Mouse (Mus musculus): ENCODE results near the gene Camkmt. TPM values are rescaled to one million over a fixed set of nuclear protein-coding genes. Genes with fewer than 3 reads are reported as not detected.

Gene Camkmt
- polyA plus RNA-seq, 2 experiments: 0.77 to 3.0 TPM

GRCm38 (mm10) chr17:85096396-85096795, 6.0 kb downstream of the Camkmt start:
- ATAC-seq (ENCODE audit: insufficient read depth): no peak
- Histone ChIP-seq H3K9ac (replicated peaks) (no peak overlapping the region), H3K9me3 (ENCODE audit: control insufficient read depth, low read length) (peaks cover 3% of the 10 kb centered on the region; the same call in 1 of the 2 replicates), H3K27me3 (ENCODE audit: control insufficient read depth, insufficient read depth, low read length) (no peaks in the 10 kb centered on the region), H3K4me3 (ENCODE audit: insufficient read depth in 1 of 2, low read depth in 2 of 2, low read length in 2 of 2) (no peak overlapping the region), H3K36me3 (replicated peaks; ENCODE audit: control insufficient read depth, insufficient read depth, low read depth) (no peaks in the 10 kb centered on the region), H3K27ac (no peak overlapping the region), H3K4me2 (ENCODE audit: low read depth) (no peak overlapping the region), H3K4me1 (replicated peaks; ENCODE audit: control insufficient read depth in 2 of 2, insufficient read depth in 2 of 2, low read length in 1 of 2) (peaks cover 0 to 12% of the 10 kb centered on the region in 2 experiments; a peak in 3 of 4 replicates)
- DNase-seq (ENCODE audit: low read depth in 3 of 3, low spot score in 3 of 3): no peak
- TF ChIP-seq CTCF (IDR thresholded peaks at IDR 0.05; ENCODE audit: low read depth) (no peak), EP300 (IDR thresholded peaks at IDR 0.05; ENCODE audit: low read depth) (no peak)
- 82% methylated on average over 3 of the region's 3 CpGs for WGBS (ENCODE audit: insufficient replicate concordance)

DNA sequence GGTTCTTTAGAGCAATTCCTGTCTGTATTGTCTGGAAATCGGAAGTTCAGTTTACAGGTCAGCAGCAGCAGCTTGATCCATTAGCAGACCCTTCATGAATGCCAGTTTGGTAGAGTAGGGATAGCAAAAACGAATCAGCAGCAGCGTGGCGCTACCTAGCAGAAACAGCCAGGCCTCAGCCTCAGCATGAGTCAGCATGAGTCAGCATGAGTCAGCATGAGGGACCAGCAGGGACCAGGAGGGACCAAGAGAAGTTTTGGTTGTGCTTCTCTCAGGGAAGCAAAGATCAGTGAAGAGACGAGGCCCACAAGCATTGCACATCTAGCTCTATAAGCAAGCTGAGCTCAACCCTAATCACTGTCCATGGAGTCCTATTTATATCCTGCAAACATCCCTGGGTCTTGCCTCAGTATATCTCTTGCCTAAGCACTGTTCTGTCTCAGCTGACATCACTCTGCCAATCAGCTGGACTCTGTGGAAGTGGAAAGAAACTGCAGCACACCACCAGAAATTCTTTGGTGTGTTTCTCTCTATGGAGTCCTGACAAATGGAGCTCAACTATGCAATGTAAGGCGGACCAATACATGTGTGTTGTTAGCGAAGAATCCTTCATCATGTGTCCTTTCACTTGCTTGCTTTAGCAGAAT, 8.4 kb downstream of the Camkmt start:
- H3K27me3 ChIP-seq (ENCODE audit: control insufficient read depth, insufficient read depth, low read length): no peaks in the 10 kb centered on the region
- DNase-seq (ENCODE audit: low read depth in 3 of 3, low spot score in 3 of 3) (peak; percentile 29 to 45 (median 36)), ATAC-seq (ENCODE audit: insufficient read depth) (peak; percentile 79)
- no peaks in the 10 kb centered on the region for H3K36me3 ChIP-seq (replicated peaks; ENCODE audit: control insufficient read depth, insufficient read depth, low read depth)
- TF ChIP-seq CTCF (IDR thresholded peaks at IDR 0.05; ENCODE audit: low read depth): no peak
- TF ChIP-seq EP300 (IDR thresholded peaks at IDR 0.05; ENCODE audit: low read depth): no peak
- H3K27ac ChIP-seq: no peak overlapping the region
- H3K9ac ChIP-seq (replicated peaks): no peak overlapping the region
- H3K9me3 ChIP-seq (ENCODE audit: control insufficient read depth, low read length): peaks cover 3% of the 10 kb centered on the region; the same call in 1 of the 2 replicates
- H3K4me1 ChIP-seq (replicated peaks; ENCODE audit: control insufficient read depth in 2 of 2, insufficient read depth in 2 of 2, low read length in 1 of 2): peaks cover 5 to 11% of the 10 kb centered on the region in 2 experiments
- no peak overlapping the region for H3K4me2 ChIP-seq (ENCODE audit: low read depth)
- WGBS (ENCODE audit: insufficient replicate concordance): 83% methylated on average over 7 of the region's 7 CpGs
- H3K4me3 ChIP-seq (ENCODE audit: insufficient read depth in 1 of 2, low read depth in 2 of 2, low read length in 2 of 2): no peak overlapping the region

DNA sequence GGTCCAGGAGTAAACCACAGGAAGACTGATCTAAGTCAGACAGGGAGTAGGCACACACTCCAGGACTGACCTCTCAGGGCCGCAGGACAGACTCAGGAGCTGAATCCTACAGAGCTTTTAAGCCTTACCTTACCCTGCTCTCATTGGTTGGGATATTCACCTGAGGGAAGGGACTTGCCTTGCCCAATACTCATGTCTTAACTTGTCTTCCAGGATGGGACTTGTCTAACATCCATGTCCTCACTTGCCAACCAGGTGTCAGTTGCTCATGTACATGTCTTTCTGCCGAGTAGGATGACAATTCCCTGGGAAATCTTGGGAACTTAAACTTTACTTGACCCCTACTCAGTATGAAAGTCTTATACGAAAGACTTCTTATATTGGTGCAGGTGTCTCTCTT, 9.9 kb downstream of the Camkmt start:
- no peak overlapping the region for H3K27ac ChIP-seq
- WGBS (ENCODE audit: insufficient replicate concordance): 73% methylated on average over 3 of the region's 3 CpGs

DNA sequence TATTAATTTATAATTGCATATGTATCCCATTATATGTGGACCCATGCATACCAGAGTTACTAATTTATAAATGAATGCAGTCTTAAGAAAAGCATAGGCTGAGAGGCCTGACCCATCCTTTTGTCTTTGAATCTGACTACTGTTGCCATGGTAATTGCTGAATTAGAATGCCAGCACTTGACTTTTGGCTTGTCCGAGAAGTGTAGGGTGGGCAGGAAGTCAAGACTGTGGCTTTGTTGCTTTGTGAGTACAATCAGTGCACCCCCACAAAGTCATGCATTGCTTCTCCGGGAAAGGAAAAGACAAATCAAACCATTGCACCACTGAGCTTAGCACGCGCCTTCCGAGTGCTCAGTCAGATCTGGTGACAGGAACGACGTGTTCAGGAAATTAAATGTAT, 11.4 kb downstream of the Camkmt start:
- ATAC-seq (ENCODE audit: insufficient read depth) (no peak), DNase-seq (ENCODE audit: low read depth in 3 of 3, low spot score in 3 of 3) (no peak)
- H3K36me3 ChIP-seq (replicated peaks; ENCODE audit: control insufficient read depth, insufficient read depth, low read depth): no peaks in the 10 kb centered on the region
- H3K27ac ChIP-seq: no peak overlapping the region
- peaks cover 3% of the 10 kb centered on the region; the same call in 1 of the 2 replicates for H3K9me3 ChIP-seq (ENCODE audit: control insufficient read depth, low read length)
- WGBS (ENCODE audit: insufficient replicate concordance): 77% methylated on average over 7 of the region's 7 CpGs
- no peak overlapping the region for H3K9ac ChIP-seq (replicated peaks)
- no peaks in the 10 kb centered on the region for H3K27me3 ChIP-seq (ENCODE audit: control insufficient read depth, insufficient read depth, low read length)
- H3K4me3 ChIP-seq (ENCODE audit: insufficient read depth in 1 of 2, low read depth in 2 of 2, low read length in 2 of 2): no peak overlapping the region
- no peak overlapping the region for H3K4me2 ChIP-seq (ENCODE audit: low read depth)
- no peak for TF ChIP-seq CTCF (IDR thresholded peaks at IDR 0.05; ENCODE audit: low read depth)
- no peak for TF ChIP-seq EP300 (IDR thresholded peaks at IDR 0.05; ENCODE audit: low read depth)
- H3K4me1 ChIP-seq (replicated peaks; ENCODE audit: control insufficient read depth in 2 of 2, insufficient read depth in 2 of 2, low read length in 1 of 2): peaks cover 5 to 11% of the 10 kb centered on the region in 2 experiments

More for the DNA sequence above, 9.9 kb downstream of the Camkmt start:
- DNase-seq (ENCODE audit: low read depth in 3 of 3, low spot score in 3 of 3) (no peak), ATAC-seq (ENCODE audit: insufficient read depth) (no peak)
- Histone ChIP-seq H3K36me3 (replicated peaks; ENCODE audit: control insufficient read depth, insufficient read depth, low read depth) (no peaks in the 10 kb centered on the region), H3K4me1 (replicated peaks; ENCODE audit: control insufficient read depth in 2 of 2, insufficient read depth in 2 of 2, low read length in 1 of 2) (peaks cover 5 to 11% of the 10 kb centered on the region in 2 experiments), H3K9me3 (ENCODE audit: control insufficient read depth, low read length) (peaks cover 3% of the 10 kb centered on the region; the same call in 1 of the 2 replicates), H3K9ac (replicated peaks) (no peak overlapping the region), H3K4me2 (ENCODE audit: low read depth) (no peak overlapping the region), H3K4me3 (ENCODE audit: insufficient read depth in 1 of 2, low read depth in 2 of 2, low read length in 2 of 2) (no peak overlapping the region), H3K27me3 (ENCODE audit: control insufficient read depth, insufficient read depth, low read length) (no peaks in the 10 kb centered on the region)
- TF ChIP-seq EP300 (IDR thresholded peaks at IDR 0.05; ENCODE audit: low read depth) (no peak), CTCF (IDR thresholded peaks at IDR 0.05; ENCODE audit: low read depth) (no peak)

DNA sequence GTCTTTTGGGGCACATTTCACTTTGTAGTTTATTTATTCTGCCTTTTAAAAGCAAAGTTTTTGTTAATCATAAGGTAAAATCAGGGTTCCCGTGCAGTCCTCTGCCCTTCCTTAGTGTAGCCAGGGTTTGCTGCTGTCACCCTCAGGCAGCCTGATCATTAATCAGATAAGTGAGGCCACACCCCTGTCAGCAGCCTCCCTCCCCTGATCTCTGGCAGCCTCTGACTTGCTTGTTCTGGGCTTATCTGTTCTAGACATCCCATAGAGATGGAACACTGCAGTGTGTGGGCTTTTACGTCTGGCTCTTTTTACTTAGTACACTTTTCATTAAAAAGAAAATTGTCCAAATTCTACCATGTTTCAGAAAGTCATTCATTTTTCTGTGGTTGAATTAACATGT, 13.0 kb downstream of the Camkmt start:
- peak overlapping the region; percentile 6; the same call in 1 of the 2 replicates for H3K4me2 ChIP-seq (ENCODE audit: low read depth)
- TF ChIP-seq EP300 (IDR thresholded peaks at IDR 0.05; ENCODE audit: low read depth) (no peak), CTCF (IDR thresholded peaks at IDR 0.05; ENCODE audit: low read depth) (no peak)
- peak; percentile 83 for ATAC-seq (ENCODE audit: insufficient read depth)
- H3K4me1 ChIP-seq (replicated peaks; ENCODE audit: control insufficient read depth in 2 of 2, insufficient read depth in 2 of 2, low read length in 1 of 2): peaks cover 5 to 11% of the 10 kb centered on the region in 2 experiments
- H3K9me3 ChIP-seq (ENCODE audit: control insufficient read depth, low read length): peaks cover 3% of the 10 kb centered on the region; the same call in 1 of the 2 replicates
- 12% methylated on average over 2 of the region's 2 CpGs for WGBS (ENCODE audit: insufficient replicate concordance)
- no peak overlapping the region for H3K27ac ChIP-seq
- no peaks in the 10 kb centered on the region for H3K27me3 ChIP-seq (ENCODE audit: control insufficient read depth, insufficient read depth, low read length)
- peak; percentile 32 to 46 (median 39) for DNase-seq (ENCODE audit: low read depth in 3 of 3, low spot score in 3 of 3)
- H3K9ac ChIP-seq (replicated peaks): no peak overlapping the region
- H3K4me3 ChIP-seq (ENCODE audit: insufficient read depth in 1 of 2, low read depth in 2 of 2, low read length in 2 of 2): no peak overlapping the region
- H3K36me3 ChIP-seq (replicated peaks; ENCODE audit: control insufficient read depth, insufficient read depth, low read depth): no peaks in the 10 kb centered on the region
